Mouse (Mus musculus): ENCODE data around the gene Slx4.
"Not testable (repeated sequence)": the region's sequence is repeated elsewhere in the genome, so short reads cannot be mapped to it uniquely, and the experiment has no call there.

Slx4 gene

DNA sequence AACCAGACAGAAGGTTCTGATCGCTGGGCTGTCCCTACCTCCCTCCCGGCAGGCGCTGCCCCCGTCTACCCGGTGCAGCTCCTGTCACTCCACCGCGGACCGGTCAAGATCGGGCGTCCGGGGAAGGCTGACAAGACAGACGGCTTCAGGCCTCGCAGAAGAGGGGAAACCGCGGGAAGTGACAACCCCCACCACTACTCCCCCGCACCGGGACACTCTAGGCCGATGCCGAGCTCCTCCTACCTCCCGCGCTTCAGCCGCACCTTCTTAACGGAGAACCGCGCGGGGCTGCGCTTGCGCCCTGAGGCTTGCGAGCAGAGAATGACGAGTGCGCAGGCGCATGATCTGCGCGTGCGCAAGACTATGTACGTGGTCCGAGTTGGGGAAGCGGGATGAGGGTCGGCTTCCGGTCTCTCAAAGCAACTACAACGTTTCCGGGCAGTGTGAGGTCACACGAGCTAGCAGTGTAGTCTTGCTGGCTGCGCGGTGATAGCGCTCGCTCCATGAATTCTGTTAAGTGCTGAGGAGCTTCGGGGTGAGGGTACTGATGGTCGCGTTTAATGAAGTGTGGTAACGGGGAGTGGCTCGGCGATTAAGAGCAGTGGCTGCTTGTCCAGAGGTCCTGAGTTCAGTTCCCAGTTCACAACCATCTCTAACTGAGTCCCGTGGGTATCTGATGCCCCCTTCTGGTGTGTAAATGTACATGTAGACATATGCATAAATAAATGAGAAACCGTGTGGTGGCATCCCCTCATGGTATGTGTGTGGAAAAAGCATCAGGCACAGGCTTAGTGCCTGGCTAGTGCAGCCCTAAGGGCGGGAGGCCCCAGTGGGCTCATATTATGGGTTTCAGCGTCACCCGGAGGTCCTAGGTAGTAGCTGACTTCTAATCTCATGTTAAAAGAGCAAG is at the start of gene Slx4:
Gene Slx4, minus strand, starts transcription at position 282 of the 910 bp plus-strand sequence.
- DNase-seq, result peak; percentile 98

- DNase-seq, result no peak
These were observed 49.0 kb upstream of the Slx4 start for GRCm38 (mm10) chr16:4052601-4053000.

DNA sequence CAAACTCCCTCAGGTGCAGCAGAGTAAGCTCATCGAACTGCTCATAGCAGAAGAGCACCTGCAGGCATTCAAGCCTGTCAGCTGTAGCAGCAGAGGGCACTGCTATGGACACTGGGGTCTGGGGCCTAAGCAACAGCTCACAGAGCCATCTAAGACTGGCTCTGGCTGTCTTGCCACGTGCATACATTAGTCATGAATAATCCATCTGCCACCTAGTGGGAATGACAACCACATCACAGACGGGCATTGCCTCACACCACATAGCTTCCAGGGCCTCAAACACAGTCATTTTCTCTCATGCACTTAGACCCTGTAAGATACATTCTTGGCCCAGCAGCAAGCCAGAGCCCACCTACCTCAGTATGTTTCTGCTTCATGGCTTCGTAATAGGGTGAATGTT is 42.0 kb upstream of the Slx4 start:
- no peak for DNase-seq

GRCm38 (mm10) chr16:4044093-4044492 is 40.5 kb upstream of the Slx4 start:
- DNase-seq, result no peak

DNA sequence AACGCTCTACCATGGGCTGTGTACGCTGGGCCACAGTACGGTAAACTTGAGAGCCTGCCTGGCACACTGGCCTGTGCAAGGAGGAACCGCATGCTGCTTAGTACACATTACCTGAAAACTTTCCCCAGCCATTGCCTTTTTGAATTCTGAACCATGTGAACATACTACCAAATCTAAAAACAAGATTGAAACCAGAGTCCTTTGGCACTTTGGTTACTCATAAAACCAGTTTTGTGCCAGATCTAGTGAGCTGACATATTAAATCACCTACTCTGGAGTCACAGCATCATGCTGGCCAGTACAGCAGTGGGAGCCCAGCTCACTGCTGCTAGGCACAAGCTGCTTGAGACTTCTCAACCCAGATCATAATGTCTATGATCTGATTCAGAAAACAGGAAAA is 38.1 kb upstream of the Slx4 start:
- DNase-seq, result no peak

GRCm38 (mm10) chr16:4040206-4040605 is 36.6 kb upstream of the Slx4 start:
- no peak for DNase-seq

DNA sequence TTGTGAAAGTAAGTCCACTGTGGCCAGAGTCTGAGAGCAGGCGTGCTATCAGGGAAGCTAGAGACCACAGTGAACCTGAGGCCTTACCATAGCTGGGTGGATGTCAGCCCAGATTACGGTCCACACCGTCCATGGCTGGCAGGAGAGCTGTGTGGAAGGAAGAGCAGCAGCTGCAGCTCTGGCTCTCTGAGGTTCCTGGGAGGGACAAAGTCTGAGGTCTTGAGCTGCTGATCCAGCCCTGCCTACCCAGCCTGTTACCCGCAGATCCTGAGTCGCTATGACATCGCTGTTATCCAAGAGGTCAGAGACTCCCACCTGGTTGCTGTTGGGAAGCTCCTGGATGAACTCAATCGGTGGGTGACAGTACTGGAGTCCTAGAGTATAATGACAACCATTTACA is 34.1 kb upstream of the Slx4 start:
- DNase-seq, result no peak

- DNase-seq, result no peak
These were observed 33.2 kb upstream of the Slx4 start, which contains the start of gene Dnase1 for GRCm38 (mm10) chr16:4036807-4037206. Dnase1 (plus strand) TSS chr16:4036942.

DNA sequence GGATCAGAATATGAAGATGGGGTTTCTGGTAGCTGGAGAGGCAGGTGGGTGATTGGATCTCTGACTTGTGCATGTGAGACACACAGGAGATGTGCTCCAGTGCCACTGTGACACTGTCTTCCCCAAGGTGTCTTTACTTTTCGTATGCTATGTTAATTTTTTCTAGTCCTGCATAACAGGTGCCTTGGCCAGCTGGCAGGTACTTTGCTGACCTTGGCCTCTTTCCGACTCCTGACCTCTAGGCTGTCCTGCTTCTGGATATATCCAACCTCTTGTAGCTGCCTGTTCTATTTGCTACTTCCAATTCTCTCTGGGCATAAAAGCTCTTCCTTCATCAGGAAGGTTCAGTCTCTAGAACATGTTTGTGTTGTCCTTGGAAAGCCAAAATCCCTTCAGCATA is 32.0 kb upstream of the Slx4 start:
- DNase-seq, result no peak

- no peak for DNase-seq
These were observed 30.9 kb upstream of the Slx4 start for GRCm38 (mm10) chr16:4034476-4034875.

DNA sequence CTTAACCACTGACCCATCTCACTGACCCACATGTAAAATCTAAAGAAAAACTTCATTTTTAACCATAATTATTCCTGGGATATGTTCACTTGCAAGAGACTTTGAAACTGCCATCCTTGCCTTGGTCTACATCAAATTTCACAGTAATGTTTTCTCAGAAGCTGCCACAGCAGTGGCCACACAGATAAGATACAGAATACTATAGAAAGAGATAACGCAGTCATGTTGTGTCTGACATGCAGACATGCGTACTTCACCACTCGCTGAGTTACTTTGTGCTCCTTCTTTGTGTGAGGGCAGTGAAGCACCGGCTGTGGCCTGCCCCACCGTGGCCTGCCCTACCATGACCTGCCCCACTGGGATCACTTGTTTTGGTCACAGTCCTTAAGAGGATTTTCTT is 30.4 kb upstream of the Slx4 start:
- no peak for DNase-seq

DNA sequence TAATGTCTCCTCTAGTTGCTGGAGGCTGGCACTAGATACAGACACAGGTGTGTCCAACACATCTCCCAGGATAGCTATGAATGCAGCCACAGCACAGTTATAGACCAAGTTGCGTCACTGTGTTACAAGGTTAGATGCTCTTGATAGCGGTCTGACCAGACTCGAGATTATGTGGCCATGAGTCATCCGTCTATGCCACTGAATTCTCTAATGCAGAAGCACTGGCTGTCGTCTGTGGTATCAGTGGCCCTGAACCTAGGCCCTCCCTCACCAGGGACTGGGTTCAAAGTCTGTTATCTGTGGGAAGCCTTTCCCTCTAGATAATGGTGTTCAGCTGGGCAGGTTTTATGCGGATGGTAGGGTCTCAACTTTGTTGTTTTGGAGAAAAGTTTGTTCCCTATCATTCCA is 28.8 kb upstream of the Slx4 start:
- DNase-seq, result no peak

DNA sequence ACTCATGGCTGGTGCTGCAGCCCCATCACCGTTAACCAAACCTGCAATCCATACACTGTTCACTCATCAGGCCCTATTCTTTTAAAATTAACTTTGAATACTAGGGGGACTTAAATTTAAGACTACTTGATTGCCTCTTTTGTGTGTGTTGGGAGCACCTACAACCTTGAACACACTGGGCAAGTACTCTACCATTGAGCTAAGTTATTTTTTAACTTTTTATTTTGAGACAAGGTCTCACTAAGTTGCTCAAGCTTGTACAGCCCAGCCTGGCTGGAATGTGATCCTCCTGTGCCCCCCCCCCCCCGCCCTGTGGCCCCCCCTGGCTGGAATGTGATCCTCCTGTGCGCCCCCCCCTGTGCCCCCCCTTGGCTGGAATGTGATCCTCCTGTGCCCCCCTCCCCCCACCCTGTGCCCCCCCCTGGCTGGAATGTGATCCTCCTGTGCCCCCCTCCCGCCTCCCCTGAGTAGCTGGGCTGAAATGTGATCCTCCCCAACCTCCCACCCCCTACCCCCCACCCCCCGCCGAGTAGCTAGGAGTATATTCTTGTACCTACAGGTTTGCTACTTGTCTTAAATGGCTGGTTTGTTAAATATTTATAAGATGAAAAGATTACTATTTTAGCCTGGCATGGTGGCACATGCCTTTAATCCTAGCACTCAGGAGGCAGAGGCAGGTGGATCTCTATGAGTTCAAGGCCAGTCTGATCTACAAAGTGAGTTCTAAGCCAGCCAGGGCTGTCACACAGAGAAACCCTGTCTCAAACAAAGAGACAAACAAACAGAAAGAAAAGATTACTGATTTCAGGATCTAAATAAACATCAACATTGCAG is 28.1 kb upstream of the Slx4 start:
- no peak for DNase-seq

- DNase-seq, result no peak
These were observed 26.9 kb upstream of the Slx4 start for GRCm38 (mm10) chr16:4030501-4030900.

GRCm38 (mm10) chr16:4029371-4029841 is 25.8 kb upstream of the Slx4 start:
- DNase-seq, result no peak

DNA sequence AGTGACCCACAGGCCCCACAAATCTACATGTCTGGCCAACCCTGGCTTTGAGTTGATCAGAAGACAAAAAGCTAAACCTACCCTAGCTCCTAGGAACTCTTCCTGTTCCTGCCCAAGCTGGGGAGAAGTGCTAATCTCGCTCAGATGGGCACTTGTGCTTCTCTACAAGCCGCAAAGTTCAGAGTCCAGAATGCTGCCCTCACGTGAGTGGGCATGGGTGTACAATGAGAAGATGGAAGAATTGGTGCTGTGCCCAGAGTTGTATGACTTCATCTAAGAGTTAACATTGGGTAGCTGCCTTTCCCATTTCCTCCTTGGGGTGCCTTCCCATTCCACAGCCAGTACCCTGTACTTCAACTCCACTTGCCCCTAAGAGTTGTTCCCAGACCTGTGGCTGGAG is 23.6 kb upstream of the Slx4 start:
- DNase-seq, result no peak

DNA sequence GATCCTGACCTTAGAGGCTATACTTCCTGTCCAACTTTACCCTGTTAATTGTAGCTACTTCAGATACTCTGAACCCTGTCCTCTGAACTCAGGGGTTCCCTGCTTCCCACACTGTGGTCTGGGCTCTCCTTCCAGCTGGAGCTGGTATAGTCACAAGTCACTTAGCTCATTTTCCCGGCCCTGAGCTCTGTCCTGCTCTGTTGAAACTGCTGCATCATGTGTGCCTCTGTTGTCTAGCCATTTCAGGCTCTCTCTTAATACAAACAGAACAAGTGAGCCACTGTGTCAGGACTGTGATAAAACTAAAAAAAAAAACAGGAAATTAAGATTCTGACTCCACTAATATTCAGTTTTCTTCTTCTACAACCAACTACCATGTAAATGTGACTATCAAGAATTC is 23.1 kb upstream of the Slx4 start:
- DNase-seq, result no peak

GRCm38 (mm10) chr16:4022719-4023118 is 19.1 kb upstream of the Slx4 start:
- DNase-seq, result no peak

DNA sequence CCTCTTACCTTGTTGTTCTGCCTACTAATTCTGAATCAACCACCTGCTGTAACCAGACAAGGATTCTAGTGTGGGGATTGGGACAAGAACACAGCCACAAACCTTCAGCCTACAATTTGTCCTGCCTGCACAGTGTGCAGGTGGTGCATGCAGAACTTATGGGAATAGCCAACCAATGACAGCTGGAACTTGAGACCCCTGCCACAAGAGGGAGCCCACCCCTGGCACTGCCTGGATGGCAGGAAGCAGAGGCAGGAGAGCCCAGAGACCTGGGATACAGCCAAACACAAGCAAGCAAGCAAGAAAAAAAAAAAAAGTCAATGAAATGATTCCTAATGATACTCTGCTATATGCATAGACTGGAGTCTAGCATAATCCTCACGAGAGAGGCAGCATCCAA is 17.7 kb upstream of the Slx4 start:
- no peak for DNase-seq

- DNase-seq, result not testable (repeated sequence)
These were observed 13.9 kb upstream of the Slx4 start for GRCm38 (mm10) chr16:4017466-4017865.

DNA sequence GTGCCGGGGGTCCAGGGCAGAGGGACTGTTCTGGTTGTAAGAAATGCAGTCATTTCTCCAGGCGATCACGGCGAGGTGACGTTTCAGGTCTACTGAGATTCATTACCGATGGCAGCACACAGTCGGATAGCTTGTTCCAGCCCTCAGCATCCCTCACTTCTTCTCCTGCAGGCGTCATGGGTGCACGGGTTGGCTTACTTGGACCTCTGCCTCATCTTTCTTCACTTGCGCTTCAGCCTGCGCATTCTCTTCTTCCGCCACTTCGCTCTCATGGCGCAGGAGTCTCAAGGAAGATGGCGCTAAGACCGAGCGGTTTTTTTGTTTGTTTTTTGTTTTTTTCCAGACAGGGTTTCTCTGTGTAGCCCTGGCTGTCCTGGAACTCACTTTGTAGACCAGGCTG is 13.2 kb upstream of the Slx4 start:
- not testable (repeated sequence) for DNase-seq

- no peak for DNase-seq
These were observed 10.6 kb upstream of the Slx4 start for GRCm38 (mm10) chr16:4014040-4014668.

DNA sequence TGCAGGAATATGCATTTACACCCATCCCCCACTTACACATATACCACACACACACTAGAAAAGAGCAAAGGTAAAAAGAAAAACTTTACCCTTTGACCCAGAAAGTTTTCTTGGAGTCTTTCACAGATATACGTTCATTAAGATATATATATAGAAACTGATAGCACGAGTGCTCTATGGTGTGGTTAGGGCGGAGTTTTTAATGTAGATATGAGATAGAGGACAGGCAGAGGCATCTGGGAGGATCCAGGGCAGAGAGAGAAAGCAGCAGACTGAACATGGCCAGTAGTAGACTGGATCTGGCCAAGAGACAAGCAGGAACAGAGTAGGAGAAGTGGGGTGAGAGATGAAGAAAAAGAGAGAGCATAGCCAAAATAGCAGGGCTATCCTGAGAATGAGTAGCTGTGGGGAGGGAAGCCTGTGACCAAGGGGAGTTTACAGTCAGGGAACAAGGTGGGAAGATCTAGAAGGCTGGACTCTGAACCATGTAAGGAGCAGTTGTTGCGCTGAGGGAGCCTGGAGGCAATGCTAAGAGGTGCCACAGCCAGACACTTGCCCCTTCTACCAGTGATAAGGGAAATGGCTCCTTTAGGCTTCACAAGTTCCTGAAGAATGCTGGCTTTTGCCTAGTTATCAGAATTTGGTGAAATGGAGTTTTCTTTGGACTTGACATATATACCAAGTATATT is 9.5 kb upstream of the Slx4 start:
- DNase-seq, result no peak
